Mouse (Mus musculus) hindbrain, embryonic 16.5 days (tissue): ENCODE results near the gene Chrdl2. TPM values are rescaled to one million over a fixed set of nuclear protein-coding genes. Genes with fewer than 3 reads are reported as not detected.

Experiments
- ATAC-seq: fragments of 200-750 bp; cut with Nextera tagmentation; 2 replicates; pipeline ENCODE4 v1.8.0; 2017; ENCODE audit warnings: moderate TSS enrichment, moderate library complexity
- H3K27ac ChIP-seq: fragments of 300-500 bp; sonication (generic); 2 replicates; pipeline ENCODE4 v1.5.1; 2014; ENCODE audit warnings: low read depth, mild to moderate bottlenecking, control low read depth, low read length, moderate library complexity
- H3K27me3 ChIP-seq: fragments of 300-500 bp; sonication (generic); replicated peaks from 2 replicates; pipeline ENCODE4 v1.6.1; 2014; ENCODE audit warnings: low read length; ENCODE audit not compliant: control insufficient read depth, insufficient read depth
- H3K36me3 ChIP-seq: fragments of 300-500 bp; sonication (generic); 2 replicates; pipeline ENCODE4 v1.6.1; 2014; ENCODE audit warnings: mild to moderate bottlenecking, low read length, moderate library complexity, mixed read lengths; ENCODE audit not compliant: control insufficient read depth, insufficient read depth
- H3K4me1 ChIP-seq: fragments of 300-500 bp; sonication (generic); 2 replicates; pipeline ENCODE4 v1.6.1; 2014; ENCODE audit warnings: low read depth, low read length; ENCODE audit not compliant: control insufficient read depth, insufficient read depth
- H3K4me2 ChIP-seq: fragments of 300-500 bp; sonication (generic); 2 replicates; pipeline ENCODE4 v1.6.1; 2014; ENCODE audit warnings: mild to moderate bottlenecking, low read length, control low read depth, moderate library complexity
- H3K4me3 ChIP-seq: fragments of 300-500 bp; sonication (generic); 2 replicates; pipeline ENCODE4 v1.5.1; 2014; ENCODE audit warnings: mild to moderate bottlenecking, low read length, control low read depth, moderate library complexity
- H3K9ac ChIP-seq: fragments of 300-500 bp; sonication (generic); 2 replicates; pipeline ENCODE4 v1.6.1; 2014; ENCODE audit warnings: low read depth, mild to moderate bottlenecking, control low read depth, low read length, moderate library complexity
- H3K9me3 ChIP-seq: fragments of 300-500 bp; sonication (generic); 2 replicates; pipeline ENCODE4 v1.6.1; 2014; ENCODE audit warnings: mild to moderate bottlenecking, low read length, moderate library complexity; ENCODE audit not compliant: control insufficient read depth
- WGBS: fragments of 180-500 bp; shearing (Covaris S2); extraction: QIAGEN DNeasy Blood & Tissue Kit; methylation state at CpG from one replicate; pipeline ENCODE4 v1.1.7; 2014; 5-methylcytosine and 5-hydroxymethylcytosine counted together
- polyA plus RNA-seq: library from polyadenylated mRNA; unstranded; fragments of >200 nt; fragmentation: Nextera tagmentation; extraction: Ambion mirVana; gene quantifications from 2 replicates; pipeline ENCODE4 v1.2.1, GENCODE M21; 2015

Chrdl2 gene
- polyA plus RNA-seq, 1 experiment from 2014 or later, result 0.88 TPM

DNA sequence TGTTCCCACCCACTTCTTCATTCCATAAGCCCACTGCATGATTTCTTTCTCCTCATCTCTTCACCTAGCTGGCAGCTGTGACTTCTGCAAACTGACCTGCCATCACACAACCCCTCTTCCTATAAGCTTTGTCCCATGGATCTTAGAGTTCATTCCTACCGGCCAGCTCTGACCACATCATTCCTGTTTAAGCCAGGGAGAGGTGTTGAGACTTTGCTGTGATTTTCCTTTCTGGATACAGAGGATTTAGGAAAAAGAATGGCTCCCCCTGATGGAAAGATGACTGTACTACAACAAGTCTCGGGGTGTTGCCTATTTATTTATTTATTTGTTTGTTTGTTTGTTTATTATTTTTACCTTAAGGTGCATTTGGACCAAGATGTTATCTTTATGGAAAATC, 24.7 kb upstream of the Chrdl2 start:
- 3% methylated on average over 2 of the region's 2 CpGs for whole genome bisulfite sequencing
- H3K27ac ChIP-seq, result peak overlapping the region; percentile 59
- ATAC-seq, result no peak
- H3K36me3 ChIP-seq, result no peaks in the 10 kb centered on the region
- no peak overlapping the region; the same call in 1 of the 2 replicates for H3K9ac ChIP-seq
- no peaks in the 10 kb centered on the region for H3K27me3 ChIP-seq
- peaks cover 13% of the 10 kb centered on the region for H3K4me1 ChIP-seq
- no peak overlapping the region for H3K4me3 ChIP-seq
- H3K4me2 ChIP-seq, result peak overlapping the region; percentile 23; the same call in 1 of the 2 replicates
- H3K9me3 ChIP-seq, result no peaks in the 10 kb centered on the region

DNA sequence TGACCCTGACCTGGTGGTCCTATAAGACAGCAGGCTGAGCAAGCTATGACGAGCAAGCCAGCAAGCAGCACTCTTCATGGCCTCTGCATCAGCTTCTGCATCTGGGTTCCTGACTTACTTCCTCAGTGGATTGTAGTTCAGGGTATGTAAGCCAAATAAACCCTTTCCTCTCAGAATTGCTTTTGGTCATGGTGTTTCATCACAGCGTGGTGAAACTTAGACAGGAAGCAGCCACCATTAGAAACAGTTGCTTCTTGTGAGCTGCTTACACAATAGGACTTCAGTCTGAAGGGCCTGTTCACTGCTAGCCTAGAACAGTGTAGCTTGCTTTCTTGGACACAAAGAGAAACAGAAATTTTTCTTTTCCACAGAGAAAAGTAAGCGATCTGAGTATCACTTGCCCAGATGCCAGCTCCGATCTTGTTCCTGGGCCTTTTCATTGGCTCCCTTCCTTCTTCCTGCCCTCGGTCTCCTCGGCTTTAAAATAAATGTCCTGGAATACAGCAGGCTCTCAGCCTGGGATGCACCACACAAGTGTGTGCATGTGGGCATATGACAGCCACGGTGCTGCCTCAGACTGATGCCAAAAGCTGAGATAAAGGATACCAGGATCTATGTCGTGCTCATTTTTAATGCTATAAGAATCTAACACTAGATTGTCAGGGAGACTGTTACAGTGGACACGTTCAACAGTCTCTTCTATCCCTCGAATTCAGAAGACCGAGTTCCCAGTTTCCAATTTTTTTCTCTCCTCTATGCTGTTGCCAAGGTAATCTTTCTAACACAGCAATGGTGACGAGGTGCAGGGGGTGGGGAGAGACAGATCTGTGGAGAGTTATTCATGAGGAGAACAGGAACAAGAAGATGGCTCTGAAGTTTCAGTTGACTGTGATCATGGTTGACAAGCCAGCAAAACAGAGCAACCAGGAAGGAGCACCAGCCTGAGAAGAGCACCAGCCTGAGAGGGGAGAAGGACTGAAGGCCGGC, 23.4 kb upstream of the Chrdl2 start:
- ATAC-seq, result no peak
- H3K27me3 ChIP-seq, result no peaks in the 10 kb centered on the region
- 84% methylated on average over 13 of the region's 13 CpGs for WGBS
- peaks cover 13% of the 10 kb centered on the region for H3K4me1 ChIP-seq
- H3K4me3 ChIP-seq, result no peak overlapping the region
- no peaks in the 10 kb centered on the region for H3K9me3 ChIP-seq
- H3K36me3 ChIP-seq, result no peaks in the 10 kb centered on the region
- no peak overlapping the region for H3K27ac ChIP-seq
- H3K9ac ChIP-seq, result no peak overlapping the region
- no peak overlapping the region for H3K4me2 ChIP-seq

DNA sequence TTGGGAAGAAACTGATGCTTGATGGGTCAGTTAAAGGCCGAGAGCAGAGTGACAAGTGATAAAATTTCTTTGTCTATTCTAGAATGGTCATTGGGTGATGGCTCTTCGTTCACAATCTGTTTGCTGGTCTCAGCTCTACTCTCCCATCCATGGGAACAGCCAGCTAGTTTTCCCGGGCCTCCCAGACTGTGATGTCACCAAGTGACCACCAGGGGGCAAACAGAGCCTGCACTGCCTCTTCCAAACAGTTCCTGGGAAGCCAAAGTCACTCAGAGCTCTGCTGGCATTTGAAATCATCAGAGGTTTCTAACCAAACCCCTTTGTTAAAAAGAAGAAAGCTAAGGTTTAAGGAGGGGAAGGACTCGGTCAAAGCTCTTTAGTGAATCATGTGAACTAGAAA, 17.2 kb upstream of the Chrdl2 start:
- ATAC-seq, result peak; percentile 84
- 4% methylated on average over 4 of the region's 4 CpGs for WGBS
- H3K9me3 ChIP-seq, result no peaks in the 10 kb centered on the region

DNA sequence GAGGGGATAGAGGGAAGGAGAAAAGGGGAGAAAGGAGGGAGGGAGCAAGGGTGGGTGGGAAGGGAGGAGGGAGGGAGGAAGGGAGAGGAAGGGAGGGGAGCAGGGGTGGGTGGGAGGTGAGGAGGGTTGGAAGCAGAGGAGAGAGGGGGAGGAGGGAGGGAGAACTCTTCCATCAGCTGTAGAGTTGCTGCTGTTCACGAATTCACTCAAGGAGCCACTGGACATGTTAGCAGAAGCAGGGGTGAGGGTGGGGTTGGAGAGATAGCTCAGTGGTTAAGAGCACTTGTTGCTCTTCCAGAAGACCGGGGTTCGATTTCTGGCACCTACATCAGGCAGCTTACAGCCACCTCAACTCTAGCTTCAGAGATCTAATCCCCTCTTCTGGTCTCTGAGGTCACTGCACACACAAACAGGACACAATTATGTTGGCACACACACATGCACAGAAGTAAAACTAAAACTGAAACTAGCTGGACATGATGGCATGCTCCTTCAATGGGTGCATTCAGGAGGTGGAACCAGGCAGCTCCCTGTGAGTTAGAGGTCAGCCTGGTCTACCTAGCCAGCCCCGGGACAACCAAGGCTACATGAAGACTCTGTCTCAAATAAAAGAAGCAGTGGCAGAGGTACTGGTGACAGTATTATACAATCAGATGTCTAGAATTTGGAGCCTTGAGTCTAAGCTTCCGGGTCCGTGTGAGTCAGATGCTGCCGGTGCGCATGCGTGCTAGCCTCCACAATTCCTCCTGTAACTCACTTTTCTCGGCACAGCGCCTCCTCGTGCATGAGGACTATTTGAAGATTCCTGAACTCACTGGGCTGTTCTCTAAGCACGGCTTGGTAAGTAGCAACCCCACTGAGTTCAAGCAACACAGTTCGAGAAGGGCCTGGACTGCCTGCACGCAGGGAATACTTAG, 15.9 kb upstream of the Chrdl2 start:
- WGBS, result 62% methylated on average over 15 of the region's 15 CpGs
- no peaks in the 10 kb centered on the region for H3K36me3 ChIP-seq
- no peaks in the 10 kb centered on the region for H3K27me3 ChIP-seq
- no peak overlapping the region for H3K4me2 ChIP-seq
- H3K4me3 ChIP-seq, result no peak overlapping the region
- no peaks in the 10 kb centered on the region for H3K9me3 ChIP-seq
- no peak overlapping the region for H3K27ac ChIP-seq
- no peak overlapping the region for H3K9ac ChIP-seq
- no peak for ATAC-seq
- no peaks in the 10 kb centered on the region for H3K4me1 ChIP-seq

More for the DNA sequence above, 17.2 kb upstream of the Chrdl2 start:
- Histone ChIP-seq H3K4me2 (no peak overlapping the region), H3K27ac (no peak overlapping the region), H3K4me1 (no peaks in the 10 kb centered on the region), H3K9ac (no peak overlapping the region), H3K4me3 (no peak overlapping the region), H3K27me3 (no peaks in the 10 kb centered on the region), H3K36me3 (no peaks in the 10 kb centered on the region)

DNA sequence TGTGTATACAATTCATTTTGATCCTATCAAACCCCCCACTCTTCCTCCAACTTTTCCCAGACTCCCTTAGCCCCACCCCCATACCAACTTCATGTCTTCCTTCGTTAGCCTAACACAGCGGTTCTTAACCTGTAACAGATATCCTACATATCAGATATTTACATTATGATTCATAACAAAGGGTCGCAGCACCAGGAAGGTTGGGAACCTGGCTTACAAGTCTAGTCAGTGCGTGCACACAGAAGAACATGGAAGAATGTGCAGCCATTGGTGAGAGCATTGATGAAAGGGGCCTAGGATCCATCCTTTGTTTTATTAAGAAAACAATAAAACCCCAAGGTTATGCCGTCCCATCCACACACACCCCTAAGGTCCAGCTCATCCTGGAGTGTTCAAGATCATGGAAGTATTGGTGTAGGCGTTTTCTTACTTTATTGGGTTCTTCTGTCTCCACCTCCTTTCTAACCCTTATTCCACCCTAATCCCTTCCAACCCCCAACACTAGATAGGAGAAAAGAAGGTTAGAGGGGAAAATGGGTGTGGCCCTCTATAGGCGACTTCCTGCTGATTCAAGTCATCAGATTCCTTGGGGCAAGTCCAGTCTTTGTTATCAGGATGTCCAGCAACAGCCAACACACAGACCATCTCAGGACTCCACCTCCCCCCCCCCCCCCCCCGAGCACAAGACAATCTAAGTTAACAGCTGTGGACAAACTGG, 14.8 kb upstream of the Chrdl2 start:
- H3K27ac ChIP-seq, result no peak overlapping the region
- ATAC-seq, result no peak
- H3K36me3 ChIP-seq, result no peaks in the 10 kb centered on the region
- H3K9me3 ChIP-seq, result no peaks in the 10 kb centered on the region
- H3K9ac ChIP-seq, result no peak overlapping the region
- no peak overlapping the region for H3K4me3 ChIP-seq
- WGBS, result 85% methylated on average over 8 of the region's 8 CpGs
- H3K4me1 ChIP-seq, result no peaks in the 10 kb centered on the region
- H3K4me2 ChIP-seq, result no peak overlapping the region
- H3K27me3 ChIP-seq, result no peaks in the 10 kb centered on the region

DNA sequence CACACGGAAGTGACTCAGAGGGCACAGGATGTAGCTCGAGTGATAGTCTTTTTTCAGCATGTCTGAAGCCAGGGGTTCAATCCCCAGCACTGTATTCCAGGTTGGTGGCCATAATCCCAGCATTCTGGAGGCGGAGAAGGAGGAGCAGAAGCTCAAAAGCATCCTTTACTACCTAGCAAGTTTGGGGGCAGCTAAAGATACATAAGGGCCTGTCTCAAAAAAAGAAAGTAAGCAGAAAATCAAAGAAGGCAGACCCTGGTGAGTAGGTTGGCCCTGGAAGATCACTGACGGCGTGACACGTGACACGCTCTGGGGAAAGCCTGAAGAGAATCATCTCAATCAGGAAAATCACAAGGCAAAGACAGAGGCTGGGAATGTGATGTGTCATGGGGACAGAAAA, 12.8 kb upstream of the Chrdl2 start:
- 90% methylated on average over 7 of the region's 7 CpGs for WGBS
- Histone ChIP-seq H3K27ac (no peak overlapping the region), H3K27me3 (no peaks in the 10 kb centered on the region), H3K9me3 (no peaks in the 10 kb centered on the region), H3K36me3 (no peaks in the 10 kb centered on the region), H3K4me1 (no peaks in the 10 kb centered on the region), H3K4me2 (no peak overlapping the region), H3K9ac (no peak overlapping the region), H3K4me3 (no peak overlapping the region)
- ATAC-seq, result no peak

DNA sequence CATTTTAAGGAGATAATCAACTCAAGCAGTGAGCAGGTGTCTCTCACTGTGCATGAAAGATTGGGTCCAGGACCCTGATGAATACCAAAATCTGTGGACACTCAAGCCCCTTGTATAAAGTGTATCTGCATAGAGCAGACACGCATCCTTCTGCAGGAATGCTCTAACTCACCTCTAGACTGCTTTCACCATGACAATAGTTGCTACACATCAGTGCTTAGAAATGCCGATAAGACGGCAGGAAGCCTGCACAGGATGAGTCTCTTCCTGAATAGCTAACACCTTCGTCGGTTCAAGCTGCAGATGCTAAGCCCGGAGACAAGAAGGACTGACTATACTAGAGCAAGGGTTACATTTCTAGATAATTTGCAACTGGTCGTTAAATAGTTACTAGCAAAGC, 10.8 kb upstream of the Chrdl2 start:
- Histone ChIP-seq H3K4me2 (no peak overlapping the region), H3K4me1 (no peaks in the 10 kb centered on the region), H3K27ac (no peak overlapping the region), H3K4me3 (no peak overlapping the region), H3K27me3 (no peaks in the 10 kb centered on the region), H3K9ac (no peak overlapping the region), H3K9me3 (no peaks in the 10 kb centered on the region), H3K36me3 (no peaks in the 10 kb centered on the region)
- no peak for ATAC-seq
- 63% methylated on average over 7 of the region's 7 CpGs for WGBS

DNA sequence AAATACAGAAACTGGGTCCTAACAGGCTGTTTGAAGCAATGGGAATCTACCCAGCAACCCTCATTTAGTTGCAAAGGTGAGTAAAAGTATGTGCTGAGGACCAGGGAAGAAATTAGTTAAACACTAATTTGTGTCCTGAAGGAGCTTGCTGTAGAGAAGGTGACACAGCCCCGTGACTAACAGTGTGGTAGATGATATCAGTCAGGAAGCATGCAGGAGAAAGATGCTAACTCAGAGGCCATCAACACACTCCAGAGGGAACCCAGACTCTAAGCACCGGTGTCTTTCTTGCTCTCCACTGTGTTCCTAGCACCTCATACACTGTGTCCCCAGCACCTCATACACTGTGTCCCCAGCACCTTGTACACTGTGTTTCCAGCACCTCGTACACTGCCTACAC, 7.3 kb upstream of the Chrdl2 start:
- no peak overlapping the region for H3K4me3 ChIP-seq
- no peaks in the 10 kb centered on the region for H3K27me3 ChIP-seq
- H3K4me1 ChIP-seq, result no peaks in the 10 kb centered on the region
- no peak for ATAC-seq
- WGBS, result 86% methylated on average over 3 of the region's 3 CpGs
- H3K9me3 ChIP-seq, result no peaks in the 10 kb centered on the region
- H3K9ac ChIP-seq, result no peak overlapping the region
- H3K27ac ChIP-seq, result no peak overlapping the region
- H3K4me2 ChIP-seq, result no peak overlapping the region
- no peaks in the 10 kb centered on the region for H3K36me3 ChIP-seq
